In genomic region chr13:89384598-89385145, GRCm38 (mm10) we compare ENCODE assay signal across 9 mouse cellular contexts.
DNase-seq lines count a peak whose midpoint lies in the region; ATAC-seq and TF ChIP-seq lines count a peak whose summit lies in the region.
"Had no signal": no experiment of that assay in that cellular context is flagged by ENCODE, and none has a peak within 500 bp of the region (broad histone marks: within the 10 kb centered on the region; RNA-seq: fewer than 3 reads in every experiment).

No protein-coding gene starts in this region.

- no peak overlapping the region for H3K4me2 ChIP-seq in lung, embryonic 14.5 days

- no peak for TF ChIP-seq POLR2A in lung, adult 2 months (IDR thresholded peaks at IDR 0.05; ENCODE audit: borderline replicate concordance, extremely low read depth, low read depth, low read length)

- no peaks in the 10 kb centered on the region for H3K27me3 ChIP-seq in lung, embryonic 14.5 days (ENCODE audit: insufficient read depth, low read length)

- H3K9ac ChIP-seq in lung, embryonic 14.5 days = no peak overlapping the region

- no peak overlapping the region for H3K4me3 ChIP-seq in lung, embryonic 14.5 days (ENCODE audit: low read depth, low read length)
- H3K4me3 ChIP-seq in lung, adult 2 months (replicated peaks; ENCODE audit: extremely low read depth, low read depth, low read length) = no peak overlapping the region

- 62% methylated on average over 11 of the region's 11 CpGs for WGBS in lung, embryonic 14.5 days
- 64% methylated on average over 11 of the region's 11 CpGs for WGBS in lung, adult 2 months

- no peak for DNase-seq in frontal cortex, postnatal 36 days (ENCODE audit: low spot score in 2 of 2)
- peak; percentile 47 for DNase-seq in lung, embryonic 14.5 days
- no peak for DNase-seq in lung, adult 2 months
- DNase-seq in cerebellum, postnatal 25 days = peak; percentile 50 to 65
- DNase-seq in lung, postnatal 36 days = peak; percentile 42
- DNase-seq in spleen, adult 12 weeks (ENCODE audit: low spot score) = no peak
- no peak for DNase-seq in right cerebral cortex, postnatal 25 days
- DNase-seq: thymus, postnatal 14 days had no signal

- no peaks in the 10 kb centered on the region for H3K4me1 ChIP-seq in lung, embryonic 14.5 days (ENCODE audit: insufficient read depth)
- no peaks in the 10 kb centered on the region for H3K4me1 ChIP-seq in lung, adult 2 months (ENCODE audit: control insufficient read depth, insufficient read depth, low read length)

- ATAC-seq in frontal cortex, adult (ENCODE audit: low TSS enrichment) = peak; percentile 52; the same call in 1 of the 2 replicates
- ATAC-seq in lung, embryonic 14.5 days (ENCODE audit: insufficient read depth) = peak; percentile 69; the same call in 1 of the 2 replicates

- no peaks in the 10 kb centered on the region for H3K36me3 ChIP-seq in lung, embryonic 14.5 days (ENCODE audit: insufficient read depth)

- H3K27ac ChIP-seq in lung, embryonic 14.5 days (ENCODE audit: low read depth) = no peak overlapping the region

- no peaks in the 10 kb centered on the region for H3K9me3 ChIP-seq in lung, embryonic 14.5 days (ENCODE audit: low read depth, low read length)

- no peak for TF ChIP-seq CTCF in lung, embryonic 14.5 days (IDR thresholded peaks at IDR 0.05; ENCODE audit: low read depth)
- TF ChIP-seq CTCF in lung, adult 2 months (IDR thresholded peaks at IDR 0.05; ENCODE audit: insufficient read depth, low read length) = no peak

Comparison
In these comparisons a context has a peak if more than half of its experiments do, and no peak if none do; other contexts are left out.
1. DNase-seq: peak in lung, embryonic 14.5 days (single experiment), cerebellum, postnatal 25 days (2 of 2) and lung, postnatal 36 days (single experiment); none in frontal cortex, postnatal 36 days (0 of 2), lung, adult 2 months (single experiment), spleen, adult 12 weeks (single experiment) and right cerebral cortex, postnatal 25 days (single experiment).